Mouse (Mus musculus) kidney, adult 9 months (tissue): Measurements from ENCODE around the gene Tmem223.
"Not testable (repeated sequence)": the region's sequence is repeated elsewhere in the genome, so short reads cannot be mapped to it uniquely, and the experiment has no call there.

Experiments used
- DNase-seq: peaks from one replicate; pipeline ENCODE4 v3.0.0; 2022

Tmem223 gene

DNA sequence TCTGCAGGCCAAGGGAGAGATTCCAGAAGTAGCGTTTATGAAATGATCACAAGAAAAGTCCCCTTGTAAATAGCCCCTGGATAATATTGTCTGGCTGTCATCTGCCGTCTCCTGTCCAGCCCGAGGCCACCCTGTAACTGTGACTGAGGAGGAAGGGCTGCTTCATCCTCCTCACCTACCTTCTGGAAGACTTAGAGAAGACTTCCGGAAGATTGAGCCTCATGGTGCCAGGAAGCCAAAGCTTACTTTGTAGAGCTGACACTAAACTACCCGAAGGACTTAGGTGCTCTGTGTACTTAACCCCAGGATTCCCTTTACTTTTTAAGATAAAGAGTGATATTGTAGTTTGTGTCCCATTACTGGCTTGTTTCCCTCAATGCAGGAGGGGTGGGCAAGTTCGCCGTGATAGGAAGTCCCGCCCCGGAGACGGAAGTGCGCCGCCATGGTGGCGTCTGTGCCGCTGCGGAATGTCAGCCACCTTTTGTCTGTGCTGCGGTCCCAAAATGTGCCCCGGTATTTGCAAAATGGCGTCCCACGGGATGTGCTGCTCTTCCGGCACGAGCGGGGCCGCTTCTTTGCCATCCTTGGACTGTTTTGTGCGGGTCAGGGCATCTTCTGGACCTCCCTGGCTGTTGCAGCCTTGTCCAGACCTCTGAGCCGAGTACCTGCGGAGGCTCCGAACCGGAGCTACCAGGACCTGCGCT is at the start of gene Tmem223:
Tmem223 (plus strand) TSS at position 430 of the 704 bp plus-strand sequence.
- DNase-seq: peak; percentile 85

DNA sequence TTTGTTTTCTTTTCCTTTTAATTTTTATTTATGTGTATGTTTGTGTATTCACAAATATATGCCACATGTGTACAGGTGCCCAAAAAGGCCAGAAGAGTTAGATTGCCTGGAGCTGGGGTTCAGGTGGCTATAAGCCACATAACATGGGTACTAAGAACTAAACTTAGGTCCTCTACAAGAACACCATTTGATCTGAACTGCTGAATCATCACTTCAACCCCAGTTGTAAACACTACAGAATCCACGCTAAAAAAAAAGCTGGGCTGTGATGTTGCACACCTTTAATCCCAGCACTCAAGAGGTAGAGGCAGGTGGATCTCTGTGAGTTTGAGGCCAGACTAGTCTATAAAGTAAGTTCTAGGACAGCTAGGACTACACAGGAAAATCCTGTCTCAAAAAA is 49.4 kb upstream of the Tmem223 start:
- DNase-seq: no peak

DNA sequence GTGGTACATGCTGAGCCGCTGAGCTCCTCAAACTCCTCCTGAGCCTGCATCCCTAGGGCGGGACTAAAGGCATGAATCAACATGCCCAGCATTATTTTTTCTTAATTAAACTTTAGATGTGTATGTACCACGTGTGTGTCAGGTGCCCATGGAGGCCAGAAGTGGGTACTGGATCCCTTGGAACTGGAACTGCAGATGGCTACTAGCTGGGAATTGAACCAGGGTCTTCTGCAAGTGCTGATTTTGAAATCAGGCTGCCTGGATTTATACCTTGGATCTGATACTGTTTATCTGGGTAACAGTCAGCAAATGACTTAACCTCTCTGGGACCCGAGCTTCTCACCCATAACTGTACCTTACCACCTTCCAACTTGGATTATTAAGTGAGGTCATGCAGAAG is 48.8 kb upstream of the Tmem223 start:
- DNase-seq: no peak

DNA sequence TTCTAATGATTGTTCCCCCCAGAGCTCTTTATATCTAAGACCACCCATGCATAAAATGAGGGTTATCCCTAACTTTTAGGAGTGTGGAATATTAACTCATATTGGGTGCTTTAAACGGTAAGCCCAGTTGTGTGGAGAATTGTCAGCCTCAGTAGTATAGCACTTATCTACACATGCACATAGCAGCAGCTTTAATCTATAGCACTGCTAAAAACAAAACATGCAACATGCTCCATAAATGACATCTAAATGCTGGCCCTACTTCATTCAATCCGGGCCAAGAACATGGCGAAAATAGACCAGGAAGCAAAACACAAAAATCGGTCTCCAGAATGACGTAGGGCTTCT is 48.3 kb upstream of the Tmem223 start:
- no peak for DNase-seq

- DNase-seq: peak; percentile 98
Observed at GRCm38 (mm10) chr19:8722907-8723573, 47.8 kb upstream of the Tmem223 start, which contains the start of gene Slc3a2. Gene Slc3a2, minus strand, starts transcription at chr19:8723369.

GRCm38 (mm10) chr19:8723574-8724346 is 47.0 kb upstream of the Tmem223 start:
- no peak for DNase-seq

DNA sequence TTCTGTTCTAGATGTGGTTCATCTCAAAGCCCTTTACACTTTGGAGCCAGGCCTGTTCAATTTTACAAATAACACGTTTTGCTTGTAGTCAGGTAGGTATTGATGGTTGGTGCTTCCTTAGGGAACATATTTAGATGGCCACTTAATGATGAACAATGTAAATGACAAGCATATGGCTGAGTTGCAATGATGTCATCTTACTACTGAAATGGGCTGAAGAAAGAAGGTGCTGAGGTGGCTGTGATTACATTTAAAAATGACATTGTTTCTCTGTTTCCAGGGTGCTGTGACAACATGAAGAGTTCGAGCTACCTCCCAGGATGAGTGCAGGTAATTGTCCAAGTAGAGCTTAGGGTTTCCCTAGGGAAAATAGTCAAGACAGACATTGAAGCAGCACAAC is 46.4 kb upstream of the Tmem223 start:
- no peak for DNase-seq

DNA sequence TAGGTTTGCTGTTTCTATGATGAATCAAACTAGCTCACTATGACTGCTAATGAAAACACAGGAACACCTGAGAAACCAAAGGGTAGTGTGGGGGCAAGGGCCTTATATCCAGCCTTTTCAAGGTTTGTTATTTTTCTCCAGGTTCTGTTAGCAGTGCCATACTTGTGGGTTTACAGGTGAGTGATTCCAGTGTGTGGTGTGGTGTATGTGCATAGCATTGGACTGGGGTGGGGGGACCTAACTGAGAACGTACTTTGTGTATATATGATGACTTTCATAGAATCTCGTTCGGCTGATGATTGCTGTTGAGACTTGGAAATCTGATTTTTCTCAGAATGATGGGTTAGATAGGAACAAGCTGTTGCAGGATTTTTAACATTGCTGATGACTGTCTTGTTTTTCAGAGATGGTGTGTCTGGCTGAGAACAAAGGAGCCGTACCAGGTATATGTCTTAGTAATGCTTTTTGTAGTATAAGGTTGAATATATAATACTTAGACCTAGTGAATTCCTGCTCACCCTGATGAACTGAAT is 45.6 kb upstream of the Tmem223 start:
- DNase-seq: no peak

DNA sequence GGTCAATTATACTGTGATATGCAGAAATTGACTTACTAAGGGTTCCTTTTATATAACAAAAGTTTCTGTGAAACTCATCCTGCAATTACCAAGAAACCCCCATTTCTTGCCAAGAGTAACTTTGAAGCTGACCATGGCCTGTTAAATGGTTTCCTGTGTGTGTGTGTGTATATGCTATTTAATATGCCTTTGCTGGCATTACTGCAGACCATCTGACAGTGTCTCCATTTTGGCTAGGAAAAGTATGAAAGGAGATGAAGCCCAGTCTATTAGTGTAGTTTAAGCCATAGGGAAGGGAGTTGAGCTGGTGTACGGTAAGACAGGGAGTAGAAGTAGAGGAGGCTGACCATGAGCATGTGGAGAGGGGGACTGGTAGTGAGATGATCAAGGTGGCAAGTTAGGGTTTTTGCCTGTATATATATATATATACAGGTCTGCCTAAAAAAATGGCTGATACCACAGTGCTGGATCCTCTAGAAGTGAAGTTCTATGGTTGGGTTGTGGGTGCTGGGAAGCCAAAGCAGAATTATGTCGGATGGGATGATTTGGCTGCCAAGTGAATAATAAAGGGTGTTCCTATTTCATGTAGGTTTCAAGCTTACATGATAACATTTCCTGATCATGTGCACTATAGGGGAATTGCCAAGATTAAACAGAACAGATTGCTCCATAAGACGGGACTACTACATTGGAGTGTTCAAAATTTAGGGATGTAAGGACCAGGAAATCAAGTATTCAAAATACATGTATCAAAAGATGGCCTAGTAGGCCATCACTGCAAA is 44.0 kb upstream of the Tmem223 start:
- no peak for DNase-seq

- no peak for DNase-seq
Observed at GRCm38 (mm10) chr19:8727495-8728114, 43.2 kb upstream of the Tmem223 start.

GRCm38 (mm10) chr19:8728335-8729099 is 42.3 kb upstream of the Tmem223 start:
- not testable (repeated sequence) for DNase-seq

- no peak for DNase-seq
Observed at GRCm38 (mm10) chr19:8734334-8734733, 36.5 kb upstream of the Tmem223 start.

DNA sequence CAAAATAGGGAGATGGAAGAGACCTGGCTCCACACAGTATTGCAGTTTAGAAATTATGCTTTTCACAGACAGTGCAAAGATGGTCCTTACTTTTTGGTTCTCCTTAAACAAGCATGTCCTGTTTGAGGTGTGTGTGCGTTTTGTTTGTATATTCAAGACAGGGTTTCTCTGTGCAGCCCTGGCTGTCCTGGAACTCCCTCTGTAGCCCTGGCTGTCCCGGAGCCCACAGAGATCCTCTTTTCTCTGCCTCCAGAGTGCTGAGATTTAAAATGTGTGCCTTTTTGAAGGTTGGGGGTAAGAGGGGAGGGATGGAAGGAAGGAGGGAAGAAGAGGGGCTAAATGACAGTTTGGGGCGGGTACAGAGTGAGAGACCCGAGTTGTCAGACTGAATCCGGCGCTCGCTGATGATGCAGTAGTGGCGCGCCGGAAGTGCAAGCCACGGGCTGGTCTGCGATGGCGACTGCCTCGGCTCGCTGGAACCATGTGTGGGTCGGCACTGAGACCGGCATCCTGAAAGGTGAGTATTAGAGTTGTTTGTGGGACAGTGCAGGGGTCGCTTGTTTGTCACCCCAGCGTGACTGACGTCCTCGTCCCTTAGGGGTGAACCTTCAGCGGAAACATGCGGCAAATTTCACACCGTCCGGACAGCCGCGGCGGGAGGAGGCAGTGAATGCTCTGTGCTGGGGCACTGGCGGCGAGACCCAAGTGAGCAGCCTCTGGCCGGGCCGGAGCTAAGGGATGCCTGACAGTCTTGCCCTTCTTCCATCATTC is 35.2 kb upstream of the Tmem223 start, which contains the start of gene Wdr74:
Wdr74 (plus strand) TSS at position 439 of the 771 bp plus-strand sequence.
- peak; percentile 92 for DNase-seq

- no peak for DNase-seq
Observed at GRCm38 (mm10) chr19:8736160-8736467, 34.7 kb upstream of the Tmem223 start.

- no peak for DNase-seq
Observed at GRCm38 (mm10) chr19:8738911-8739310, 31.9 kb upstream of the Tmem223 start.

- no peak for DNase-seq
Observed at GRCm38 (mm10) chr19:8739646-8740045, 31.1 kb upstream of the Tmem223 start.

- no peak for DNase-seq
Observed at GRCm38 (mm10) chr19:8740603-8741002, 30.2 kb upstream of the Tmem223 start, which contains the start of gene 1700092M07Rik. Gene 1700092M07Rik, plus strand, starts transcription at chr19:8740718.

DNA sequence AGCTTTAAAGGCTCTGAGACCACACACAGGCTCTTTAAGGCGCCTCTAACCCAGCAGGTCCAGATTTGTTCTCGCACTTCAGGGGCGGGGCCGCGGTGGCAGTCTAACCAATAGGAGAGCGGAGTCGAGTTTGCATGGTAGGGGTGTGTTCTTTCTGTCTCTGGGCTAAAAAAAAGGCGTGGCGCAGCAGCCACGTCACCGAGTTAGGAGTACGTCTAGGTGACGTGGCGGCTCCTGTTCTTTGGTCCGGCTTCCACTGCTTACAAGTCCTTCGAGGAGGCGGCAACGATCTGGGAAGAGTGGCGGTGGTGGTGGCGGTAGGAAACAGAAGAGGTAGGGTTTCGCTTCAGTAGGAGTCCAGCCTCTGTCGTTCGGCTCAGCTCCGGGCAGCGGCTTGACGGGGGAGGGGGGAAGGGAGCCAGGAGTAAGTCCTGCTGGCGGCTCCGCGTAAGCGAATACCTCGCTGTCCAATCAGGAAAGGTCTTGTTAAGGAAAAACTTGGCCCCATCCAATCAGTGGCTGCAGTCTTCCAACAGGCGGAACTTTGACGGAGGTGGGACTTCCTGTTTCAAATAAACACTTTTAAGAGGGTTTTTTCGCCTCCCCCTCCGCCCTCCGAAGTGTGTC is 29.4 kb upstream of the Tmem223 start, which contains the start of gene Stx5a:
Stx5a (plus strand) TSS at position 171 of the 627 bp plus-strand sequence.
- peak; percentile 98 for DNase-seq

GRCm38 (mm10) chr19:8742176-8742575 is 28.6 kb upstream of the Tmem223 start:
- DNase-seq: no peak

GRCm38 (mm10) chr19:8745382-8745781 is 25.4 kb upstream of the Tmem223 start:
- no peak for DNase-seq
